Mouse (Mus musculus) neural tube, embryonic 13.5 days (tissue): ENCODE measurements at regions not wholly inside any gene's neighbourhood (a gene's known extent, or its start where the extent isn't known, plus 50 kb on each side); places are given as distances from the start of the nearest gene placed in this dataset.

Experiments used
- ATAC-seq: fragments of 200-750 bp; cut with Nextera tagmentation; 2 replicates; pipeline ENCODE4 v1.8.0; 2017; ENCODE audit warnings: low read depth, mild to moderate bottlenecking, moderate TSS enrichment, moderate library complexity
- H3K27ac ChIP-seq: fragments of 300-500 bp; sonication (generic); replicated peaks from 2 replicates; pipeline ENCODE4 v1.5.1; 2015; ENCODE audit warnings: moderate library complexity, mild to moderate bottlenecking, inconsistent platforms
- H3K27me3 ChIP-seq: fragments of 300-500 bp; sonication (generic); 2 replicates; pipeline ENCODE4 v1.6.1; 2015; ENCODE audit warnings: mild to moderate bottlenecking, inconsistent platforms
- H3K36me3 ChIP-seq: fragments of 300-500 bp; sonication (generic); 2 replicates; pipeline ENCODE4 v1.6.1; 2015; ENCODE audit warnings: mild to moderate bottlenecking, inconsistent platforms
- H3K4me1 ChIP-seq: fragments of 300-500 bp; sonication (generic); replicated peaks from 2 replicates; pipeline ENCODE4 v1.6.1; 2015; ENCODE audit warnings: inconsistent platforms
- H3K4me2 ChIP-seq: fragments of 300-500 bp; sonication (generic); 2 replicates; pipeline ENCODE4 v1.6.1; 2015; ENCODE audit warnings: inconsistent platforms, mild to moderate bottlenecking, moderate library complexity
- H3K4me3 ChIP-seq: fragments of 300-500 bp; sonication (generic); 2 replicates; pipeline ENCODE4 v1.5.1; 2015; ENCODE audit warnings: mild to moderate bottlenecking, inconsistent platforms
- H3K9ac ChIP-seq: fragments of 300-500 bp; sonication (generic); 2 replicates; pipeline ENCODE4 v1.6.1; 2015; ENCODE audit warnings: moderate library complexity, mild to moderate bottlenecking, inconsistent platforms
- H3K9me3 ChIP-seq: fragments of 300-500 bp; sonication (generic); 2 replicates; pipeline ENCODE4 v1.6.1; 2016; ENCODE audit warnings: inconsistent platforms
- WGBS: fragments of 180-500 bp; shearing (Covaris S2); methylation state at CpG from one replicate; pipeline ENCODE4 v1.1.7; 2015; 5-methylcytosine and 5-hydroxymethylcytosine counted together

DNA sequence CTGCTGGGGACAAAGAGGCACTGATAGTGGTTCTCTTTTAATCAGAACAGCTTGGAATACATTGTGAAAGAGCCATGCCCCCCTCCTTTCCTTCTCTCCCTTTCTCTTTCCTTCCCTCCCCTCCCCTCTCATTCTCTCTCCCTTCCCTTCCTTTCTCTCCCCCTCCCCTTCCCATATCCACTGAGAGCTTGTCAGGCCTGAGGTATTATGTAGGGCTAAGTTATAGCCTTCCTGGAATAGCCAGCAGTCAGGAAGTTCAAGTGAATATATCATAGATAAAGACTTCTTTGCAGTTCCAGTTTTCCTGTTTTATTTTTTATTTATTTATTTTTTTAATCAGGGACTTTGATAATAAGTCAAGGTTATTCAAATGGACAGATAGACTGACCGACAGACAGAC, 156.5 kb upstream of the Ppp2r3a start:
- no peaks in the 10 kb centered on the region for H3K36me3 ChIP-seq
- H3K27me3 ChIP-seq = no peaks in the 10 kb centered on the region
- H3K9ac ChIP-seq = no peak overlapping the region
- H3K9me3 ChIP-seq = no peaks in the 10 kb centered on the region
- H3K4me2 ChIP-seq = no peak overlapping the region
- peaks cover 53% of the 10 kb centered on the region for H3K4me1 ChIP-seq
- no peak overlapping the region for H3K4me3 ChIP-seq
- peak overlapping the region; percentile 88 for H3K27ac ChIP-seq
- no peak for ATAC-seq
- 86% methylated on average over 1 of the region's 1 CpGs for WGBS

- Histone ChIP-seq H3K27ac (peak overlapping the region; percentile 88), H3K36me3 (no peaks in the 10 kb centered on the region), H3K9ac (peak overlapping the region; percentile 35; the same call in 1 of the 2 replicates), H3K27me3 (no peaks in the 10 kb centered on the region), H3K4me3 (no peak overlapping the region), H3K4me1 (peaks cover 62% of the 10 kb centered on the region), H3K4me2 (no peak overlapping the region), H3K9me3 (no peaks in the 10 kb centered on the region)
- peak; percentile 78 for ATAC-seq
- WGBS = 30% methylated on average over 5 of the region's 5 CpGs
Measured at GRCm38 (mm10) chr9:101407141-101407540, 155.5 kb upstream of the Ppp2r3a start.

GRCm38 (mm10) chr9:101404441-101405081, 153.0 kb upstream of the Ppp2r3a start:
- no peak overlapping the region for H3K4me2 ChIP-seq
- H3K9me3 ChIP-seq = no peaks in the 10 kb centered on the region

DNA sequence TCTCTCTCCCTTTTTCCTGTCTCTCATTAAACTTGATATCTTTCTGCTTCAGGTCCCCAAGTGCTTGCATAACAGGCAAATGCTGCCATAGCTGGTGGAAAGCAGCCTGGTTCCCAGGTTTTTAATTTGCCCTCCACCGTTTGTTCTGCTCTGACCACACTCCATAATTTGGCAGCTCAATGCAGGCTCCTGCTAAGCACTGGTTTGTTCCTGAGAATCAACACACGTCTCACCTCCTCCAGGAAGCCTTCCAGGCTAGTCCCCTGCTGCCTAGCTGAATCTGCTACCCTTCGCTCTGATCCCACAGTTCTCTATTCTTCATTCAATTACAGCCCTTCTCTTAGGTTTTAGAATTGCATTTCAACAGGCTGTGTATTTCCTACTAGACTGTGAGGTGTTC, 152.4 kb upstream of the Ppp2r3a start:
- Histone ChIP-seq H3K27ac (no peak overlapping the region), H3K4me2 (no peak overlapping the region), H3K36me3 (no peaks in the 10 kb centered on the region), H3K4me3 (no peak overlapping the region), H3K9ac (no peak overlapping the region), H3K27me3 (no peaks in the 10 kb centered on the region), H3K9me3 (no peaks in the 10 kb centered on the region), H3K4me1 (peaks cover 48% of the 10 kb centered on the region)
- WGBS = 82% methylated on average over 3 of the region's 3 CpGs
- no peak for ATAC-seq

More at GRCm38 (mm10) chr9:101404441-101405081, 153.0 kb upstream of the Ppp2r3a start:
- H3K9ac ChIP-seq = no peak overlapping the region
- peaks cover 48% of the 10 kb centered on the region for H3K4me1 ChIP-seq
- no peaks in the 10 kb centered on the region for H3K27me3 ChIP-seq
- WGBS = 39% methylated on average over 13 of the region's 13 CpGs
- 0 out of 2 replicates have a peak, but pooled peaks have one; percentile 17 for ATAC-seq
- H3K27ac ChIP-seq = peak overlapping the region; percentile 28; the same call in 1 of the 2 replicates
- no peaks in the 10 kb centered on the region for H3K36me3 ChIP-seq
- no peak overlapping the region for H3K4me3 ChIP-seq

DNA sequence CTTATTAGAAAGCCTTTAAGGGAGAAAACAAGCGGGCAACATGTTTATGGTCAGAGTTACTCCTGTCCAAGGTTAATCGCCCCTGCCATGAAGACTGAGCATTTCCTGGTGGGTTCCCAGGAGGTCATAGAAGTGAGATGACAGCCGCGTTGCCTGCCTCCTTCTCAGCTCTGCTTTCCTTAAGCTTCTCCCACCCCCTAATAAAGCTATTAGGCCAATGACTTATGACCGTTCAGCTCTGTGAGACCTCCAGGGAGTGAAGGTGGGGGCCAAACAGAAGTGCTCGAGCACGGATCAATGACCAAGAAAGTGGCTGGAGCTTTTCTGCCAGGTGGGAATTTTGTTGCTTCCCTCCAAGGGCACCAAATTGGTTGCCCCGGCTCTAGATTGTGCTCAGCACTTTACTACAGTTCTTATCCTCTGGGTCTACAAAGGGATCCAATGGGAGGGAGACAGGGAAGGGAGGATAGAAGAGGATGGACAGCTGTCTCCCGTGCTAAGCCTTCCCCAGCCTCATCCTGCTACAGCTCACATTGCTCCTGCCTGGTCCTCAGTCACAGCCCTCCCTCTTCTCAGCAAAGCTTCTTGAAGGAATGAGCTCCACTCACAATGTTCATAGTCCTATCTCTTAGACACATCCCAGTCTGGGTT, 151.1 kb upstream of the Ppp2r3a start:
- Histone ChIP-seq H3K9ac (no peak overlapping the region), H3K4me1 (peaks cover 42% of the 10 kb centered on the region), H3K9me3 (no peaks in the 10 kb centered on the region), H3K36me3 (no peaks in the 10 kb centered on the region), H3K4me3 (no peak overlapping the region), H3K27me3 (no peaks in the 10 kb centered on the region), H3K27ac (0 out of 2 replicates have a peak overlapping the region, but pooled peaks have one; percentile 6), H3K4me2 (no peak overlapping the region)
- ATAC-seq = no peak
- WGBS = 21% methylated on average over 9 of the region's 9 CpGs

GRCm38 (mm10) chr9:101401416-101401815, 149.8 kb upstream of the Ppp2r3a start:
- H3K9ac ChIP-seq = no peak overlapping the region
- H3K27me3 ChIP-seq = no peaks in the 10 kb centered on the region
- H3K9me3 ChIP-seq = no peaks in the 10 kb centered on the region
- no peak for ATAC-seq
- H3K4me1 ChIP-seq = peaks cover 30% of the 10 kb centered on the region
- no peaks in the 10 kb centered on the region for H3K36me3 ChIP-seq
- no peak overlapping the region; the same call in 1 of the 2 replicates for H3K27ac ChIP-seq
- no peak overlapping the region for H3K4me2 ChIP-seq
- H3K4me3 ChIP-seq = no peak overlapping the region
- WGBS = 85% methylated on average over 9 of the region's 9 CpGs

DNA sequence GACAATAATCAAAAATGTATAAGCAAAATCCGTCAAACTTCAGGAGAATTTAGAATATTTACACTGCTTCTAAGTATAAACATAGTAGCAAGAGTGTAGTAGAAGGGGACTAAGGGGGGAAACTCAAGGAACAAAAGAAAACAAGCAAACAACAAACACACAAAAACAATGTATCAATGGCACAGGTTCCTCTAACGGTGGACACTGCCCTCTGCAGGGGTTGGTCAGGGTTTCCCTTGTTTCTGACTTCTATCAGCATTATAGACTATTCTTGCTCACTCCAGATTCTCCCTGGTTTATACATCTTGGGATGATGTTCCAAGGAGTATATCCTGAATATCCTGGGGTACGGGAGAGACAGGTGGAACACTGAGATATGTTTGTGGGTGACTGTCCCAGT, 147.3 kb upstream of the Ppp2r3a start:
- Histone ChIP-seq H3K9ac (no peak overlapping the region), H3K4me3 (no peak overlapping the region), H3K27me3 (no peaks in the 10 kb centered on the region), H3K4me2 (no peak overlapping the region), H3K9me3 (no peaks in the 10 kb centered on the region), H3K36me3 (no peaks in the 10 kb centered on the region), H3K4me1 (peaks cover 15% of the 10 kb centered on the region), H3K27ac (no peak overlapping the region)
- no peak for ATAC-seq
- 81% methylated on average over 3 of the region's 3 CpGs for WGBS

GRCm38 (mm10) chr9:101369380-101369779, 117.8 kb upstream of the Ppp2r3a start:
- no peaks in the 10 kb centered on the region for H3K36me3 ChIP-seq
- H3K27me3 ChIP-seq = no peaks in the 10 kb centered on the region
- no peaks in the 10 kb centered on the region for H3K4me1 ChIP-seq
- no peaks in the 10 kb centered on the region for H3K9me3 ChIP-seq
- no peak overlapping the region for H3K9ac ChIP-seq
- no peak overlapping the region for H3K27ac ChIP-seq
- no peak overlapping the region for H3K4me3 ChIP-seq
- no peak for ATAC-seq
- 53% methylated on average over 2 of the region's 2 CpGs for WGBS
- no peak overlapping the region for H3K4me2 ChIP-seq

- no peak overlapping the region for H3K9ac ChIP-seq
- no peak overlapping the region for H3K4me2 ChIP-seq
- no peaks in the 10 kb centered on the region for H3K27me3 ChIP-seq
- H3K9me3 ChIP-seq = no peaks in the 10 kb centered on the region
- peak; percentile 89 for ATAC-seq
- H3K4me1 ChIP-seq = peaks cover 13% of the 10 kb centered on the region
- peak overlapping the region; percentile 69 for H3K27ac ChIP-seq
- WGBS = 26% methylated on average over 6 of the region's 6 CpGs
- no peaks in the 10 kb centered on the region for H3K36me3 ChIP-seq
- no peak overlapping the region for H3K4me3 ChIP-seq
Measured at GRCm38 (mm10) chr9:101356607-101357006, 105.0 kb upstream of the Ppp2r3a start.

DNA sequence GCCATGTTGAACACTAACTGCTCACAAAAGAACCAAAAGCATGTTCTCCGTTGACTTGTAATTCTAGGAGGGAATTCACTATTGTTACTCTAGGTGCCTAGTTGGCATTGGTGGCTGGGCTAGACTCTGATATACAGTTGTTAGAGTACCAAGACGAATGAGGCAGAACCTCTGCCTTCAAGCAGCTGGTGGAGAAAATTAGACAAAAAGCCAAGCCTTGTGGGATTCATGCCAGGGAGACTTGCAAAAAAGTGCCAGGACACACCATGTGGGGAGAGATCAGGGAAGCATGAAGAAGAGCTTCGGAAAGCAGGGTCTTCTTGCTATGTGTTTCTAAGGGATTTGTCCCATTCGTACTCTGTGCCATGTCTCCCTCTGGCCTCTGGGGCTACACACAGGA, 97.2 kb upstream of the Ppp2r3a start:
- Histone ChIP-seq H3K27ac (no peak overlapping the region), H3K4me1 (no peaks in the 10 kb centered on the region), H3K4me2 (no peak overlapping the region), H3K4me3 (no peak overlapping the region), H3K9ac (no peak overlapping the region), H3K27me3 (no peaks in the 10 kb centered on the region), H3K9me3 (no peaks in the 10 kb centered on the region), H3K36me3 (no peaks in the 10 kb centered on the region)
- WGBS = 93% methylated on average over 4 of the region's 4 CpGs
- no peak for ATAC-seq

GRCm38 (mm10) chr9:101342887-101343286, 91.3 kb upstream of the Ppp2r3a start:
- Histone ChIP-seq H3K27me3 (no peaks in the 10 kb centered on the region), H3K9me3 (no peaks in the 10 kb centered on the region), H3K4me1 (peaks cover 5% of the 10 kb centered on the region; the same call in 1 of the 2 replicates), H3K9ac (no peak overlapping the region), H3K36me3 (no peaks in the 10 kb centered on the region), H3K4me3 (no peak overlapping the region), H3K4me2 (no peak overlapping the region), H3K27ac (no peak overlapping the region)
- no peak for ATAC-seq
- WGBS = 81% methylated on average over 5 of the region's 5 CpGs

DNA sequence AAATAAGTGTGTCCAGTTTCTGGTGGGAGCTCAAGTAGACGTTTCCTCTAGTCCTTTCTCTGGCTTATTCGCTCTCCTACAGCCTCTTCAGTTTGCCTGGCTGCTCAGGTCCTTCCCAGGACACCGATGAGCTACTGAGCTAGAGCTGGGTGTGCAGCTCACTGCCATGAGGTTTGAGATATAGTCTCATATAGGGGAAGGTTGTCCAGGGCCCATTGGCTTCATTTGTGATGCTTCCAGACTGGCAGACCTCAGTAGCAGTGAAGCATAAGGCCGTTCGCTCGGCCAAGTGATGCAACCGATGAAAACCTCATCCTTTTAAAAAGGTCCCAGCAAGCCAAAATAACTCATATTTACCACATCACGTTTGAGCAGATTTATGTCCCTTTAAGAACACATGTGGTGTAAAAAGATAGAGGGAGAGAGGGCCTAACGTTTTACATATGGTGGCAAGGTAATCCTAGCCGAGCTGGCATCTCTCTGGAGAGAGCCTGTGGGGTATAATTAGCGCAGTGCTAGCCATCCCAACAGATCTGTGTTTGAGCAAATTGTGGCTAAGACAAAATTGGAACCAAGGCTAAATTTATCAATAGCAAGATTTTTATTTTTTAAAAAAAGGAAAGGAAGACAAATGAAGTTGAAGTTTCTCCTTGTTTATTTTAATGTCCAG, 89.3 kb upstream of the Ppp2r3a start:
- Histone ChIP-seq H3K4me3 (no peak overlapping the region), H3K9me3 (no peaks in the 10 kb centered on the region), H3K27me3 (no peaks in the 10 kb centered on the region), H3K4me2 (no peak overlapping the region), H3K36me3 (no peaks in the 10 kb centered on the region), H3K9ac (no peak overlapping the region), H3K27ac (no peak overlapping the region), H3K4me1 (peaks cover 5% of the 10 kb centered on the region; the same call in 1 of the 2 replicates)
- ATAC-seq = no peak
- WGBS = 61% methylated on average over 11 of the region's 11 CpGs
